Mouse (Mus musculus): ENCODE measurements at regions not wholly inside any gene's neighbourhood (a gene's known extent, or its start where the extent isn't known, plus 50 kb on each side); places are given as distances from the start of the nearest gene placed in this dataset.
"Not testable (repeated sequence)": the region's sequence is repeated elsewhere in the genome, so short reads cannot be mapped to it uniquely, and the experiment has no call there.

DNA sequence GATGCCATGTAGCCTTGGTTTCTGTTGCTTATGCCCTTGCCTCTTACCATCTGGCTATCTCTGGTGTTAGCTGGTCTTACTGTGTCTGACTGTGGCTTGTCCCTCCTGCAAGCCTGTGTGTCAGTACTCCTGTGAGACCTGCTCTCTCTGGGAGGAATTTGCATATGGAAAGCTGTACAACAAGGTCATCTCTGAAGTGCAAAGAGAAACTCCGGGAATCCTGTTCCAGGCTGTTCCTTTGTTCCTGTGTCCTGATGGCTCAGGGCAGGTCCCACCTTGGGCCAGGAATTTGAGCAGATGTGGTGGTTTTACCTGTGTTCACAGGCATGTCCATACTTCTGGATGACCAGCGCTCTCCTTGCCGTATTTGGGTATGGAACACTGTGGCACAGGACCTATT, 218.6 kb upstream of the Nsun6 start:
- Histone ChIP-seq H3K27me3 (ENCODE audit: control insufficient read depth, insufficient read depth, low read depth, low read length) (no peaks in the 10 kb centered on the region), H3K36me3 (ENCODE audit: control insufficient read depth, insufficient read depth, low read length) (no peaks in the 10 kb centered on the region), H3K4me3 (ENCODE audit: low read length) (no peak overlapping the region), H3K9me3 (ENCODE audit: control insufficient read depth, low read length) (no peaks in the 10 kb centered on the region), H3K4me1 (replicated peaks; ENCODE audit: control insufficient read depth, insufficient read depth, low read length) (no peaks in the 10 kb centered on the region), H3K4me2 (ENCODE audit: low read depth, low read length) (no peak overlapping the region), H3K27ac (ENCODE audit: low read length) (no peak overlapping the region), H3K9ac (ENCODE audit: low read length) (no peak overlapping the region)
- 86% methylated on average over 3 of the region's 3 CpGs for WGBS
- ATAC-seq (ENCODE audit: low read depth), result no peak

DNA sequence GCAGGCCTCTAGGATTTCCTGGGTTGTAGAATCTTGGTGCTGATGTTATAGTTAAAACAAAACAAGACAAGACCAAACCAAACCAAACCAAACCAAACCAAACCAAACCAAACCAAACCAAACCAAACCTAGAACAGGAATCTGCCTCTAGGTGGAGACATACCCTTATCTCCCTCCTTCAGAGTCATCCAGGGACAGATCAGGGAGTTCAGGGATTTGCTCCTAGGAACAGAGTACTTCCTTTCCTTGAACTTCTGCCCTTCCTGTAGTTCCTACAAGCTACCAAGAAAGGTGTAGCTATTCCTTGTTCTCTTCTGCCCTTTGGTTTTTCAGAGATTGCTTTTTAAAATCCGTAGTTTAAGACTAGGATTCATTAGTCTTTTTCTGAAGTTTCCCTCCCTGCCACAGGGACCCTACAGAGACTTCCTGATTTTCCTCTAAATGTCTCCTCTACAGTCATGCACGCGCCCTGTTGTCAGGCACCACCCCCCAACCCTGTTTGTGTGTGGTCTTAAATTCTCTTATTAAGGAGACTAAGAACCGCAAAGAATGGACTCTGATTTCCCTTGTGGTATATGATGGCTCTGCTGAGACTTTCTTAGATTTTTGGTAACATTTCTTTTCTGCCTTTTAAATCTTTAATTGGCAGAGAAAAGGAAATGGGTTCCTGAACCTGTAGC, 205.8 kb upstream of the Nsun6 start:
- no peaks in the 10 kb centered on the region for H3K36me3 ChIP-seq (ENCODE audit: control insufficient read depth, insufficient read depth, low read length)
- H3K9me3 ChIP-seq (ENCODE audit: control insufficient read depth, low read length), result no peaks in the 10 kb centered on the region
- no peak for ATAC-seq (ENCODE audit: low read depth)
- H3K4me3 ChIP-seq (ENCODE audit: low read length), result no peak overlapping the region
- no peak overlapping the region for H3K9ac ChIP-seq (ENCODE audit: low read length)
- WGBS, result 23% methylated on average over 4 of the region's 4 CpGs
- no peaks in the 10 kb centered on the region for H3K4me1 ChIP-seq (replicated peaks; ENCODE audit: control insufficient read depth, insufficient read depth, low read length)
- no peak overlapping the region for H3K27ac ChIP-seq (ENCODE audit: low read length)
- H3K4me2 ChIP-seq (ENCODE audit: low read depth, low read length), result no peak overlapping the region
- no peaks in the 10 kb centered on the region for H3K27me3 ChIP-seq (ENCODE audit: control insufficient read depth, insufficient read depth, low read depth, low read length)

DNA sequence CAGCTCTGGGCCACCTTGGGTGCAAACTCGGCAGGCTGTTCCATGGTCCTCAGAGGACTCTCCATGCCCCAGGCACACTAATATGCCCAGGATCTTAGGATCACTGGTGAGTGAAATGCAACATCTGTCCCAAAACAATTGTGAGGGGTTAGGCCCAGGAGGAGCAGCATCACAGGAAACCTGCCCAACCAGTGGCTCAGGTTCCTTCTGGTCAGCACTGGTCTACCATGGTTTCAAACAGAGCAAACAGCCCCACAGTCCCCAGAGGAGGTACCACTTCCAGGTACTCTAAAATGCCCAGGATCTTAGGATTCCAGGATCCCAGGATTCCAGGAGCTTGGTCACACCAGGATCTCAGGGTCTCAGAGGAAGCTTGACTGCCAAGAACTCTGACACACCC, 187.4 kb upstream of the Nsun6 start:
- not testable (repeated sequence) for H3K36me3 ChIP-seq (ENCODE audit: control insufficient read depth, insufficient read depth, low read length); H3K9me3 ChIP-seq (ENCODE audit: control insufficient read depth, low read length); H3K9ac ChIP-seq (ENCODE audit: low read length); H3K27ac ChIP-seq (ENCODE audit: low read length); H3K4me2 ChIP-seq (ENCODE audit: low read depth, low read length); ATAC-seq (ENCODE audit: low read depth); H3K4me3 ChIP-seq (ENCODE audit: low read length); H3K4me1 ChIP-seq (replicated peaks; ENCODE audit: control insufficient read depth, insufficient read depth, low read length); H3K27me3 ChIP-seq (ENCODE audit: control insufficient read depth, insufficient read depth, low read depth, low read length)
- 89% methylated on average over 1 of the region's 1 CpGs for WGBS

DNA sequence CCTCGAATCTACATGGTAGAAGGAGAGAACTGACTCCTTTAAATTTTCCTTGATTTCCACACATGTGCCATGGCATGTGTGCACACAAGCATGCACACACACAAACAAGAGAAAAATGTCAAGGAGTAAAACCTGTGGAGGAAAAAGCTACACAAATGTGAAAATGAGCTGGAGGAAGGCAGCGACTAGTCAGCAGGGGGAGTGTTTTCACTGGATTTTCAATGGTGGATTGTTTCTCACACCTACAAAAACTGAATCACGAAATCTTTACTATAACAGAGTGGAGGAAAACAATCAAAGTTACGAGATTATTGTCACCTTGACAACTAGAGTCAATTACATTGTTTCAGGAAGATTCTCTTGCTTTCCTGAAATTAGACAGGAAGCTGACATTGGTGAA, 167.0 kb upstream of the Nsun6 start:
- WGBS, result 41% methylated on average over 4 of the region's 4 CpGs
- ATAC-seq (ENCODE audit: low read depth), result no peak

GRCm38 (mm10) chr2:15188091-15188490, 133.2 kb upstream of the Nsun6 start:
- Histone ChIP-seq H3K4me3 (ENCODE audit: low read length) (no peak overlapping the region), H3K4me2 (ENCODE audit: low read depth, low read length) (no peak overlapping the region), H3K4me1 (replicated peaks; ENCODE audit: control insufficient read depth, insufficient read depth, low read length) (no peaks in the 10 kb centered on the region), H3K27me3 (ENCODE audit: control insufficient read depth, insufficient read depth, low read depth, low read length) (no peaks in the 10 kb centered on the region), H3K9ac (ENCODE audit: low read length) (no peak overlapping the region), H3K9me3 (ENCODE audit: control insufficient read depth, low read length) (no peaks in the 10 kb centered on the region), H3K27ac (ENCODE audit: low read length) (no peak overlapping the region), H3K36me3 (ENCODE audit: control insufficient read depth, insufficient read depth, low read length) (no peaks in the 10 kb centered on the region)
- 52% methylated on average over 1 of the region's 1 CpGs for WGBS
- no peak for ATAC-seq (ENCODE audit: low read depth)

More for the DNA sequence above, 167.0 kb upstream of the Nsun6 start:
- Histone ChIP-seq H3K9me3 (ENCODE audit: control insufficient read depth, low read length) (no peaks in the 10 kb centered on the region), H3K4me1 (replicated peaks; ENCODE audit: control insufficient read depth, insufficient read depth, low read length) (no peaks in the 10 kb centered on the region), H3K36me3 (ENCODE audit: control insufficient read depth, insufficient read depth, low read length) (no peaks in the 10 kb centered on the region), H3K4me3 (ENCODE audit: low read length) (no peak overlapping the region), H3K27me3 (ENCODE audit: control insufficient read depth, insufficient read depth, low read depth, low read length) (no peaks in the 10 kb centered on the region), H3K27ac (ENCODE audit: low read length) (no peak overlapping the region), H3K9ac (ENCODE audit: low read length) (no peak overlapping the region), H3K4me2 (ENCODE audit: low read depth, low read length) (no peak overlapping the region)

DNA sequence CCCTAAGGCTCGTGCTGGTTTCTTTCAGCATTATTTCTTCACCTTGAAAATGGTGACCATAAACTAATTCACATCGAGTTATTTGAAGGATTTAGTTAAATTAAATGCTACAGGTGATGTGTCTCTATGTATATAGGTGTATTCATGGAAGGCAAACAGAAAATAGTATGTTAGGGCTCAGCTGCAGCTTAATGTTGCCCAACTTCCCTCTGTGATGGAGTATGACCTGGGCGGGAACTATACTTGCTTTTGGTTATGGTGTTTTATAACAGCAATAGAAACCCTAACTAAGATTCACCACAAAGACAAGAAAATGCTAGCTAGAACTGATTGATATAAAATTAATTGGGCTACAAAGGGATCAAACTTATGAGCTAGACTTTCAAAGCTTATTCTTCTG, 126.1 kb upstream of the Nsun6 start:
- Histone ChIP-seq H3K4me2 (ENCODE audit: low read depth, low read length) (no peak overlapping the region), H3K9ac (ENCODE audit: low read length) (no peak overlapping the region), H3K27ac (ENCODE audit: low read length) (no peak overlapping the region), H3K9me3 (ENCODE audit: control insufficient read depth, low read length) (no peaks in the 10 kb centered on the region), H3K4me1 (replicated peaks; ENCODE audit: control insufficient read depth, insufficient read depth, low read length) (no peaks in the 10 kb centered on the region), H3K36me3 (ENCODE audit: control insufficient read depth, insufficient read depth, low read length) (no peaks in the 10 kb centered on the region), H3K4me3 (ENCODE audit: low read length) (no peak overlapping the region), H3K27me3 (ENCODE audit: control insufficient read depth, insufficient read depth, low read depth, low read length) (no peaks in the 10 kb centered on the region)
- 71% methylated on average over 3 of the region's 3 CpGs for WGBS
- ATAC-seq (ENCODE audit: low read depth), result no peak

DNA sequence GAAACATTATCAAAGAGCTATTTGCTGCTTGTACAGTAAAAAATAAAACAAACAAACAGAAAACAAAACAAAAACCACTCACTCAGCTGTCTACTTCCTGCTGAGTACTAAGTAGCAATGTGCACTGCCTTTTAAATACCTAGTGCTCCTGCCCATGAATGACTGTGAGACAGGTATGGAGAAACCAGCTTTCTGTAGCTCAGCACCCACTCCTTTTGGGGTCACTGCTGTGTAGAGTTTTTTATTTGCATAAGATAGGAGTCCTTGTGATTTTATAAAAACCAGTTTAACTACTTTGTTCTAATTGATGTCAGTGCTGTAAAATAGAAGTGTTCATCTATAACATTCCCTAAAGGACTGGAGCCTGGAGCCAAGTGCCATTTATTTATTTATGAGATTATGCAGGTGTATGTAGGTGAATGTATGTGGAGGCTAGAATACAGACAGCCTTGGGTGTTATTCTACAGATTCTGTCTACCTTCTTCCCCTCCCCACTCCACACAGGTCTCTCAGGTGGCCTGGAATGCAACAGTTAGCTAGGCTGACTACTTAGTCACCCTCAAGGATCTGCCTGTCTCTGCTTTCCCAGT, 111.7 kb upstream of the Nsun6 start:
- H3K27me3 ChIP-seq (ENCODE audit: control insufficient read depth, insufficient read depth, low read depth, low read length), result no peaks in the 10 kb centered on the region
- H3K9ac ChIP-seq (ENCODE audit: low read length), result no peak overlapping the region
- H3K4me2 ChIP-seq (ENCODE audit: low read depth, low read length), result no peak overlapping the region
- peak; percentile 73 for ATAC-seq (ENCODE audit: low read depth)
- no peaks in the 10 kb centered on the region for H3K4me1 ChIP-seq (replicated peaks; ENCODE audit: control insufficient read depth, insufficient read depth, low read length)
- no peak overlapping the region for H3K27ac ChIP-seq (ENCODE audit: low read length)
- no peaks in the 10 kb centered on the region for H3K9me3 ChIP-seq (ENCODE audit: control insufficient read depth, low read length)
- no peaks in the 10 kb centered on the region for H3K36me3 ChIP-seq (ENCODE audit: control insufficient read depth, insufficient read depth, low read length)
- no peak overlapping the region for H3K4me3 ChIP-seq (ENCODE audit: low read length)

GRCm38 (mm10) chr2:15165830-15166229, 111.0 kb upstream of the Nsun6 start:
- WGBS, result 54% methylated on average over 3 of the region's 3 CpGs
- Histone ChIP-seq H3K4me1 (replicated peaks; ENCODE audit: control insufficient read depth, insufficient read depth, low read length) (no peaks in the 10 kb centered on the region), H3K4me3 (ENCODE audit: low read length) (no peak overlapping the region), H3K27ac (ENCODE audit: low read length) (no peak overlapping the region), H3K36me3 (ENCODE audit: control insufficient read depth, insufficient read depth, low read length) (no peaks in the 10 kb centered on the region), H3K27me3 (ENCODE audit: control insufficient read depth, insufficient read depth, low read depth, low read length) (no peaks in the 10 kb centered on the region), H3K9me3 (ENCODE audit: control insufficient read depth, low read length) (no peaks in the 10 kb centered on the region), H3K9ac (ENCODE audit: low read length) (no peak overlapping the region), H3K4me2 (ENCODE audit: low read depth, low read length) (no peak overlapping the region)
- no peak for ATAC-seq (ENCODE audit: low read depth)

DNA sequence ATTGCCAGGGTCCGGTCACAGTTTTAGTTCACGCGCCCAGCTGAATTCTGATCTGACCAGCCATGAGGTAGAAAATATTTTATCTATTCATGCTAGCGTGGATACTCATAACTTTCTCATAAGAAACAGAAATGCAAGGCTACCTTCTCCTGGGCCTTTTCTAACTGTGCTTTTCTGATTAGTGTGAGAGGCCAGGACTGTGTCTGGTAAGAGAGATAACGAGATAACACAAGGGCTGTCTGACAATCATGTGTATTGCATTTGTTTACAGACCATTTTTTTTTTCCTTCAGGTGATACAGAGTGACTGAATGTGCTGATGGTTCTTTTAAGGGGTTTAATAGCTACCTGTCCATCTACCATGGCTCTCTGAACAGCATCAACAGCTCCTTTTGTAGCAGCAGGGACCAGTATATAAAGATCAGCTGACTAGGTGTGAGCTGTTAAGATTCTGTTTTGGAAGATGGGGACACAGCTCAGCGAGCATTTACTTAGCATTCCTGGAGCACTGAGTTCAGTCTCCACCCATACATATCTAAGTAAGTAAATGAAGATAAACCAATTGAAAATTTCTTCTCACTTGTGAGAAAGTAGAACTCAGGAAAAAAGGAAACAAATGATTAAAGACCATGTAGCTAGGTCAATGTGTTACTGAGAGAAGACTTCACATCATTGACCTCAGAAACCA, 109.0 kb upstream of the Nsun6 start:
- Histone ChIP-seq H3K9ac (ENCODE audit: low read length) (no peak overlapping the region), H3K4me2 (ENCODE audit: low read depth, low read length) (no peak overlapping the region), H3K36me3 (ENCODE audit: control insufficient read depth, insufficient read depth, low read length) (no peaks in the 10 kb centered on the region), H3K4me3 (ENCODE audit: low read length) (no peak overlapping the region), H3K27ac (ENCODE audit: low read length) (no peak overlapping the region), H3K4me1 (replicated peaks; ENCODE audit: control insufficient read depth, insufficient read depth, low read length) (no peaks in the 10 kb centered on the region), H3K27me3 (ENCODE audit: control insufficient read depth, insufficient read depth, low read depth, low read length) (no peaks in the 10 kb centered on the region), H3K9me3 (ENCODE audit: control insufficient read depth, low read length) (no peaks in the 10 kb centered on the region)
- WGBS, result 76% methylated on average over 6 of the region's 6 CpGs
- no peak for ATAC-seq (ENCODE audit: low read depth)

All from lung, embryonic 16.5 days (tissue).